Mouse (Mus musculus) hindbrain, embryonic 11.5 days (tissue): ENCODE measurements around the gene Baiap2l2. TPM values are rescaled to one million over a fixed set of nuclear protein-coding genes. Genes with fewer than 3 reads are reported as not detected.

Experiments
- ATAC-seq: fragments of 200-750 bp; cut with Nextera tagmentation; 2 replicates; pipeline ENCODE4 v1.8.0; 2017; ENCODE audit warnings: mild to moderate bottlenecking, moderate TSS enrichment, moderate library complexity; ENCODE audit not compliant: low FRiP score
- DNase-seq: peaks from one replicate; pipeline ENCODE4 v3.0.0-alpha.2; 2015; ENCODE audit warnings: low spot score
- H3K27ac ChIP-seq: fragments of 300-500 bp; sonication (generic); 2 replicates; pipeline ENCODE4 v1.5.1; 2014; ENCODE audit warnings: mild to moderate bottlenecking, low read depth, low read length
- H3K27me3 ChIP-seq: fragments of 300-500 bp; sonication (generic); 2 replicates; pipeline ENCODE4 v1.6.1; 2014; ENCODE audit warnings: mild to moderate bottlenecking, low read length, moderate library complexity, mixed read lengths; ENCODE audit not compliant: control insufficient read depth, insufficient read depth
- H3K36me3 ChIP-seq: fragments of 300-500 bp; sonication (generic); 2 replicates; pipeline ENCODE4 v1.6.1; 2014; ENCODE audit warnings: mild to moderate bottlenecking, low read length, moderate library complexity, mixed read lengths; ENCODE audit not compliant: control insufficient read depth, insufficient read depth
- H3K4me1 ChIP-seq: fragments of 300-500 bp; sonication (generic); replicated peaks from 2 replicates; pipeline ENCODE4 v1.6.1; 2014; ENCODE audit warnings: low read length, mixed read lengths; ENCODE audit not compliant: control insufficient read depth, insufficient read depth
- H3K4me2 ChIP-seq: fragments of 300-500 bp; sonication (generic); replicated peaks from 2 replicates; pipeline ENCODE4 v1.6.1; 2014; ENCODE audit warnings: mild to moderate bottlenecking, low read depth, low read length
- H3K4me3 ChIP-seq: fragments of 300-500 bp; sonication (generic); 2 replicates; pipeline ENCODE4 v1.5.1; 2014; ENCODE audit warnings: low read depth, low read length
- H3K9ac ChIP-seq: fragments of 300-500 bp; sonication (generic); 2 replicates; pipeline ENCODE4 v1.6.1; 2014; ENCODE audit warnings: low read depth, low read length
- H3K9me3 ChIP-seq: fragments of 300-500 bp; sonication (generic); 2 replicates; pipeline ENCODE4 v1.6.1; 2016; ENCODE audit warnings: low read length; ENCODE audit not compliant: control insufficient read depth
- WGBS: fragments of 180-500 bp; shearing (Covaris S2); extraction: QIAGEN DNeasy Blood & Tissue Kit; methylation state at CpG from one replicate; pipeline ENCODE4 v1.1.7; 2014; 5-methylcytosine and 5-hydroxymethylcytosine counted together
- polyA plus RNA-seq: library from polyadenylated mRNA; unstranded; fragments of >200 nt; fragmentation: Nextera tagmentation; extraction: Ambion mirVana; gene quantifications from 2 replicates; pipeline ENCODE4 v1.2.1, GENCODE M21; 2014

The Baiap2l2 gene
- polyA plus RNA-seq, 1 experiment from 2014 or later = 1.4 TPM

GRCm38 (mm10) chr15:79273020-79273419, 12.3 kb downstream of the Baiap2l2 start:
- Histone ChIP-seq H3K36me3 (no peaks in the 10 kb centered on the region), H3K4me1 (no peaks in the 10 kb centered on the region), H3K27me3 (no peaks in the 10 kb centered on the region), H3K27ac (no peak overlapping the region), H3K9ac (no peak overlapping the region), H3K4me2 (no peak overlapping the region), H3K9me3 (no peaks in the 10 kb centered on the region), H3K4me3 (no peak overlapping the region)
- DNase-seq = no peak
- 57% methylated on average over 10 of the region's 10 CpGs for WGBS
- no peak for ATAC-seq

GRCm38 (mm10) chr15:79271124-79271746, 14.1 kb downstream of the Baiap2l2 start:
- no peaks in the 10 kb centered on the region for H3K36me3 ChIP-seq
- no peak overlapping the region for H3K27ac ChIP-seq
- DNase-seq (peak; percentile 78), ATAC-seq (peak; percentile 51; the same call in 1 of the 2 replicates)
- peak overlapping the region; percentile 48 for H3K4me2 ChIP-seq
- H3K4me1 ChIP-seq = no peaks in the 10 kb centered on the region
- peak overlapping the region; percentile 23 for H3K4me3 ChIP-seq
- H3K9ac ChIP-seq = no peak overlapping the region
- 0 out of 2 replicates have a peak, but pooled peaks cover 2% of the 10 kb centered on the region for H3K27me3 ChIP-seq
- WGBS = 13% methylated on average over 17 of the region's 17 CpGs
- H3K9me3 ChIP-seq = no peaks in the 10 kb centered on the region

- Histone ChIP-seq H3K9me3 (no peaks in the 10 kb centered on the region), H3K4me2 (peak overlapping the region; percentile 48), H3K27ac (no peak overlapping the region), H3K36me3 (no peaks in the 10 kb centered on the region), H3K27me3 (0 out of 2 replicates have a peak, but pooled peaks cover 2% of the 10 kb centered on the region), H3K4me3 (peak overlapping the region; percentile 23), H3K9ac (no peak overlapping the region), H3K4me1 (no peaks in the 10 kb centered on the region)
- ATAC-seq (peak; percentile 70; the same call in 1 of the 2 replicates), DNase-seq (peak; percentile 77)
- WGBS = under 1% methylated on average over 33 of the region's 33 CpGs
These were observed 14.8 kb downstream of the Baiap2l2 start for GRCm38 (mm10) chr15:79270317-79271123.

- WGBS = 10% methylated on average over 1 of the region's 1 CpGs
These were observed 16.8 kb downstream of the Baiap2l2 start for GRCm38 (mm10) chr15:79268521-79268920.

GRCm38 (mm10) chr15:79265384-79265783, 20.0 kb downstream of the Baiap2l2 start:
- DNase-seq = no peak
- Histone ChIP-seq H3K27me3 (peaks cover 27% of the 10 kb centered on the region), H3K27ac (no peak overlapping the region), H3K4me3 (no peak overlapping the region), H3K9ac (no peak overlapping the region), H3K4me2 (no peak overlapping the region), H3K9me3 (no peaks in the 10 kb centered on the region), H3K4me1 (no peaks in the 10 kb centered on the region; the same call in none of the 2 replicates), H3K36me3 (no peaks in the 10 kb centered on the region)
- 66% methylated on average over 4 of the region's 4 CpGs for WGBS
- no peak for ATAC-seq

More at GRCm38 (mm10) chr15:79268521-79268920, 16.8 kb downstream of the Baiap2l2 start:
- Histone ChIP-seq H3K9me3 (no peaks in the 10 kb centered on the region), H3K27me3 (peaks cover 2% of the 10 kb centered on the region; the same call in 1 of the 2 replicates), H3K4me3 (no peak overlapping the region), H3K4me1 (no peaks in the 10 kb centered on the region), H3K9ac (no peak overlapping the region), H3K36me3 (no peaks in the 10 kb centered on the region), H3K27ac (no peak overlapping the region), H3K4me2 (no peak overlapping the region)
- DNase-seq (no peak), ATAC-seq (no peak)

GRCm38 (mm10) chr15:79263726-79264125, 21.6 kb downstream of the Baiap2l2 start:
- peaks cover 41% of the 10 kb centered on the region for H3K27me3 ChIP-seq
- H3K4me2 ChIP-seq = no peak overlapping the region
- H3K9ac ChIP-seq = no peak overlapping the region
- no peaks in the 10 kb centered on the region for H3K36me3 ChIP-seq
- DNase-seq (no peak), ATAC-seq (no peak)
- H3K4me3 ChIP-seq = no peak overlapping the region
- no peak overlapping the region for H3K27ac ChIP-seq
- no peaks in the 10 kb centered on the region for H3K9me3 ChIP-seq
- no peaks in the 10 kb centered on the region; the same call in none of the 2 replicates for H3K4me1 ChIP-seq
- WGBS = 87% methylated on average over 6 of the region's 6 CpGs

GRCm38 (mm10) chr15:79262786-79263309, 22.5 kb downstream of the Baiap2l2 start:
- Histone ChIP-seq H3K9me3 (no peaks in the 10 kb centered on the region), H3K27me3 (peaks cover 41% of the 10 kb centered on the region), H3K4me1 (no peaks in the 10 kb centered on the region; the same call in none of the 2 replicates), H3K9ac (no peak overlapping the region), H3K4me3 (no peak overlapping the region), H3K4me2 (no peak overlapping the region), H3K36me3 (no peaks in the 10 kb centered on the region), H3K27ac (no peak overlapping the region)
- no peak for ATAC-seq
- 94% methylated on average over 3 of the region's 3 CpGs for WGBS
- DNase-seq = no peak

GRCm38 (mm10) chr15:79262375-79262774, 23.0 kb downstream of the Baiap2l2 start:
- ATAC-seq = no peak
- no peak overlapping the region for H3K27ac ChIP-seq
- no peak overlapping the region for H3K9ac ChIP-seq
- H3K4me2 ChIP-seq = no peak overlapping the region; the same call in 1 of the 2 replicates
- peak; percentile 72 for DNase-seq
- no peak overlapping the region; the same call in 1 of the 2 replicates for H3K4me3 ChIP-seq
- H3K4me1 ChIP-seq = no peaks in the 10 kb centered on the region; the same call in none of the 2 replicates
- WGBS = 23% methylated on average over 13 of the region's 13 CpGs
- H3K27me3 ChIP-seq = peaks cover 41% of the 10 kb centered on the region
- H3K9me3 ChIP-seq = no peaks in the 10 kb centered on the region
- H3K36me3 ChIP-seq = no peaks in the 10 kb centered on the region
